In the genomic region with DNA sequence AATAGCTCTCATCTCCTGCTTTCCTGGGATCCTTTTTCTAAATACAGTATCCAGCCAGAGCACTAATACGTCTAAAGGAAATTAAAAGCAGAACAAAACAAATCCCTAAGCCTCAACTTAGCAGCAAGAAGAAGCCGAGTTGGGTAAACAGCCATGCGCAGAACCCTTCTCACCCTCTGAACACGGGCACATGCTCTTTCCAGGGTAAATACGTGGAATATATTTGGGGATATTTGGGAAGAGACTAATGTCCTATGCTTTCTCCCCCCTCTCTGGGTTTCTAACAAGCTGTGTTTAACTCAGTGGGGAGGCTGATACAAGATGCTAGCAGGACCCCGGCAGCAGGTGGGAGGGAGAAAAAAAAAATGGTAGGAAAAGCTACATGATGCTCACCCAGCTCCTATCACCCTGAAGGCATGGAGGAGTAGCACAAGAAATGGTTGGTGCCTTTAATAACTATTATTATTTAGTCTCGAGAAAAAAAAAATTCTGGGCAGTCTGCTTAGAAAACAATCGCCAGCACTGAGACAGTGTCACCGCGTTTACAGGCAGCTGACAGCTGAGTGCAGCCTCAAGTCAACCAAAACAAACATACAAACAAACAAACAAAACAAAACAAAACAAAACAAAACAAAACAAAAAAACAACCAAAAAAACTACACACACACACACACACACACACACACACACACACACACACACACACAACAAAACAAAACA, we compare ENCODE assay signal across 8 mouse cellular contexts.
DNase-seq lines count a peak whose midpoint lies in the region; ATAC-seq lines count a peak whose summit lies in the region.

No protein-coding gene starts in this region.

- H3K9ac ChIP-seq in midbrain, embryonic 12.5 days (replicated peaks) = 0 out of 2 replicates have a peak overlapping the region, but pooled peaks have one; percentile 37

- WGBS in hindbrain, embryonic 10.5 days = 41% methylated on average over 10 of the region's 10 CpGs
- 31% methylated on average over 10 of the region's 10 CpGs for WGBS in midbrain, embryonic 12.5 days

- ATAC-seq in midbrain, embryonic 12.5 days (ENCODE audit: low FRiP score, low read depth) = peak; percentile 68

- no peaks in the 10 kb centered on the region for H3K36me3 ChIP-seq in hindbrain, embryonic 10.5 days
- H3K36me3 ChIP-seq in midbrain, embryonic 12.5 days = no peaks in the 10 kb centered on the region

- peak overlapping the region; percentile 41; the same call in 1 of the 2 replicates for H3K27ac ChIP-seq in hindbrain, embryonic 10.5 days
- no peak overlapping the region for H3K27ac ChIP-seq in midbrain, embryonic 12.5 days (replicated peaks)

- peak overlapping the region; percentile 34 for H3K4me3 ChIP-seq in hindbrain, embryonic 10.5 days
- H3K4me3 ChIP-seq in midbrain, embryonic 12.5 days = 0 out of 2 replicates have a peak overlapping the region, but pooled peaks have one; percentile 3

- peak overlapping the region; percentile 51 for H3K4me2 ChIP-seq in midbrain, embryonic 12.5 days (replicated peaks)

- 0 out of 2 replicates have a peak, but pooled peaks cover 7% of the 10 kb centered on the region for H3K4me1 ChIP-seq in hindbrain, embryonic 10.5 days (replicated peaks)
- peaks cover 9% of the 10 kb centered on the region for H3K4me1 ChIP-seq in midbrain, embryonic 12.5 days

- no peaks in the 10 kb centered on the region for H3K27me3 ChIP-seq in hindbrain, embryonic 10.5 days (ENCODE audit: insufficient read depth, poor library complexity, severe bottlenecking)
- H3K27me3 ChIP-seq in midbrain, embryonic 12.5 days = no peaks in the 10 kb centered on the region

- no peaks in the 10 kb centered on the region for H3K9me3 ChIP-seq in hindbrain, embryonic 10.5 days
- no peaks in the 10 kb centered on the region for H3K9me3 ChIP-seq in midbrain, embryonic 12.5 days

- peak; percentile 14 to 28 for DNase-seq in layer of hippocampus, postnatal 10 days (ENCODE audit: low spot score in 2 of 2)
- no peak for DNase-seq in layer of hippocampus, adult 9-11 months
- DNase-seq in cerebellum, postnatal 10 days = peak; percentile 12 to 33
- no peak for DNase-seq in hindbrain, embryonic 10.5 days (ENCODE audit: low spot score)
- no peak for DNase-seq in spleen, postnatal 36 days (ENCODE audit: low spot score in 2 of 2)
- no peak for DNase-seq in urinary bladder, adult 18-20 months (ENCODE audit: low spot score in 2 of 2)
- DNase-seq in right cerebral cortex, postnatal 4 days = no peak

Comparison
In these comparisons a context has a peak if more than half of its experiments do, and no peak if none do; other contexts are left out.
1. DNase-seq: peak in layer of hippocampus, postnatal 10 days (2 of 2) and cerebellum, postnatal 10 days (2 of 2); none in layer of hippocampus, adult 9-11 months (single experiment), hindbrain, embryonic 10.5 days (single experiment), spleen, postnatal 36 days (0 of 2), urinary bladder, adult 18-20 months (0 of 2) and right cerebral cortex, postnatal 4 days (single experiment).